Mouse (Mus musculus) stomach, postnatal 0 days (tissue): ENCODE measurements around the gene Zfp385a. TPM values are rescaled to one million over a fixed set of nuclear protein-coding genes. Genes with fewer than 3 reads are reported as not detected.

Experiments
- ATAC-seq: fragments of 200-750 bp; cut with Nextera tagmentation; 2 replicates; pipeline ENCODE4 v1.8.0; 2017; ENCODE audit not compliant: low FRiP score, low TSS enrichment
- DNase-seq: peaks from one replicate; pipeline ENCODE4 v3.0.0-alpha.2; 2016; ENCODE audit warnings: low spot score
- H3K27ac ChIP-seq: fragments of 300-500 bp; sonication (generic); replicated peaks from 2 replicates; pipeline ENCODE4 v1.5.1; 2014; ENCODE audit warnings: mild to moderate bottlenecking, control low read depth
- H3K27me3 ChIP-seq: fragments of 300-500 bp; sonication (generic); 2 replicates; pipeline ENCODE4 v1.6.1; 2014; ENCODE audit warnings: low read length; ENCODE audit not compliant: control insufficient read depth, insufficient read depth
- H3K36me3 ChIP-seq: fragments of 300-500 bp; sonication (generic); 2 replicates; pipeline ENCODE4 v1.6.1; 2014; ENCODE audit warnings: low read length, mixed read lengths; ENCODE audit not compliant: control insufficient read depth, insufficient read depth
- H3K4me1 ChIP-seq: fragments of 300-500 bp; sonication (generic); replicated peaks from 2 replicates; pipeline ENCODE4 v1.6.1; 2014; ENCODE audit warnings: antibody characterized with exemption; ENCODE audit not compliant: control insufficient read depth, insufficient read depth
- H3K4me2 ChIP-seq: fragments of 300-500 bp; sonication (generic); replicated peaks from 2 replicates; pipeline ENCODE4 v1.6.1; 2014; ENCODE audit warnings: low read depth, mild to moderate bottlenecking, control low read depth, moderate library complexity
- H3K4me3 ChIP-seq: fragments of 300-500 bp; sonication (generic); 2 replicates; pipeline ENCODE4 v1.5.1; 2014; ENCODE audit warnings: low read depth, low read length, control low read depth
- H3K9ac ChIP-seq: fragments of 300-500 bp; sonication (generic); 2 replicates; pipeline ENCODE4 v1.6.1; 2014; ENCODE audit warnings: mild to moderate bottlenecking, low read length, control low read depth, mixed read lengths
- H3K9me3 ChIP-seq: fragments of 300-500 bp; sonication (generic); 2 replicates; pipeline ENCODE4 v1.6.1; 2016; ENCODE audit warnings: low read length; ENCODE audit not compliant: control insufficient read depth
- CTCF ChIP-seq: IDR thresholded peaks from 2 replicates; pipeline ENCODE4 v1.5.1; 2016; ENCODE audit warnings: antibody characterized with exemption, low read depth, mild to moderate bottlenecking, moderate library complexity
- EP300 ChIP-seq: optimal IDR thresholded peaks from 2 replicates; pipeline ENCODE3; 2016; ENCODE audit warnings: antibody characterized with exemption
- WGBS: fragments of 180-500 bp; shearing (Covaris S2); extraction: QIAGEN DNeasy Blood & Tissue Kit; methylation state at CpG from one replicate; pipeline ENCODE4 v1.1.7; 2014; 5-methylcytosine and 5-hydroxymethylcytosine counted together
- polyA plus RNA-seq: library from polyadenylated mRNA; unstranded; fragments of >200 nt; fragmentation: Nextera tagmentation; extraction: Ambion mirVana; gene quantifications from 2 replicates; pipeline ENCODE4 v1.2.1, GENCODE M21; 2015

Zfp385a gene
- polyA plus RNA-seq, 1 experiment from 2014 or later, result 6.0 TPM

DNA sequence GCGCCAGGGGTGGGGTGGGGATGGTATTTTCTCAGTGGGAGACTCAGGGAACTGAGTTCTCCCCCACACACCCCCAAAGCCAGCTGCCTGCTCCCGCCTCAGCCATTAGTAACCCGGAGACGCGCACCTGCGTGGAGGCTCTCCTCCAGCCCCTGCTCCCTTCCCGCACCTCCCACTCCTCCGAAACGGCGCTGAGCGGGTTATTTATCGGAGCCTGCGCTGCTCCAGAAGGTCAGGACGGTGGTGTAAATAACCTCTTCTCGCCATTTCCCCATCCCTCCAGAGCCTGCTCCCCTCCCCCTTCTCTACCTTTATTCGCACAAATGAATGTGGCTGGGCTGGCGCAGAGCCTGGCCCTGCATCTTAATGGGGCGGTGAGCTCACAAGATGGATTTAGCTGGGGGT is 39.8 kb downstream of the Zfp385a start:
- Histone ChIP-seq H3K4me3 (no peak overlapping the region), H3K27me3 (no peaks in the 10 kb centered on the region), H3K9me3 (no peaks in the 10 kb centered on the region), H3K4me2 (peak overlapping the region; percentile 23), H3K4me1 (peaks cover 10% of the 10 kb centered on the region), H3K36me3 (peaks cover 5% of the 10 kb centered on the region), H3K9ac (no peak overlapping the region), H3K27ac (0 out of 2 replicates have a peak overlapping the region, but pooled peaks have one; percentile 20)
- TF ChIP-seq EP300 (no peak), CTCF (no peak)
- ATAC-seq (no peak), DNase-seq (no peak)
- WGBS, result 30% methylated on average over 18 of the region's 18 CpGs

DNA sequence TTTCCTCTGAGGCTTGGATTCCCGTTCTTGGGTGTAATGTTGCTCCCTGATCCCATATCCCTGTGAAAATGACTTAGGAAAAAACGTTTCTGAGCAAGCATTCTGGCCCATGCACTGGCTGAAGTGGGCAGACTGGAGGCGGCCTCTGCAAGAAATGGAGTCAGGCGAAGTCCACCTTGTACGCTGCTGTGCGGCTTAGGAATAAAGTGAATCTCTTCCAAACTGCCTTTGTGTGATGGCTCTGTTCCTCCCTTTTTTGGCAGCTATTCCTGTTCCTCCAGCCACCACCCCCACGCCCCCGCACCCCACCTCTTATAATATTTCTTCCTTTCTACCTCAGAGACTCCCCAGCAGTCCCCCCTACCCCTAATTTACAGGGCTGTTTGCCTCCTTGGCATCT is 40.2 kb downstream of the Zfp385a start:
- Histone ChIP-seq H3K4me1 (peaks cover 10% of the 10 kb centered on the region), H3K4me3 (no peak overlapping the region), H3K27me3 (no peaks in the 10 kb centered on the region), H3K9me3 (no peaks in the 10 kb centered on the region), H3K4me2 (no peak overlapping the region; the same call in 1 of the 2 replicates), H3K9ac (no peak overlapping the region), H3K36me3 (peaks cover 5% of the 10 kb centered on the region), H3K27ac (no peak overlapping the region; the same call in 1 of the 2 replicates)
- 42% methylated on average over 8 of the region's 8 CpGs for WGBS
- DNase-seq (no peak), ATAC-seq (no peak)
- TF ChIP-seq EP300 (no peak), CTCF (no peak)

DNA sequence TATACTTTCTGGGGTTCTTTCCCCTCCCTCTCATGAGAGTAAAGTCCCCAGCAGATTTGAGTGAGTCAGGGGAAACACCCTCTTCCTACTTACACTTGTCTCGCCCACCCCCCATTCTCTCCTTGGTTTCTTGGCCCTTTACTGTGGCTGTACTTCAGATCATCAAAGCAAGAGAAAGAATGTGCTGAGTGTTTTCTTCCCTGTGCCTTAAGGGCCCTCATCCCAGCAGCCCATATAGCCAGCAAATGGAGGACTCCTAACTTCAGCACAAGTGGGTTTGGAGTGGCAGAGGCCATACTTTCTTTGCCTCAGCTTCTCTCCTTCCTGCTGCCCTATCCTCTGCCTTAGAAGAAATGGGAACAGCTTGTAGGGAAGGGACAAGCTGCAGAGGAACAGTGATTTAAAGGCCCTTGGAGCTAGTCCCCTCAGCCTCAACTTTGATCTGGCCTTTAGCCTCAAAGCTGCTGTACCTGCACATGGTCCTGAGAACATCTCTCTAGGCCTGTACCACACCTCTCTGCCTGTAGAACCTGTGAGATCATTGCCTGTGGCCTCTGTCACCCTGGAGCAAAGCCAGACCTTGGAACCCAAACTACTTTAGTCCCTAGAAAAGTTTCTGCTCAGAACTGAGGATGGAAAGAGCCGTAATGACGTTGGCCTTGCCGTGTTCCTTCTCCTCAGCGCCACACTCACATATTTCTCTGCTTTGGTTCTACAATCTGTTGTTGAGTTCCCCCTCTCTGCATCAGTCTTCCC is 40.9 kb downstream of the Zfp385a start:
- Histone ChIP-seq H3K27me3 (no peaks in the 10 kb centered on the region), H3K4me1 (peaks cover 10% of the 10 kb centered on the region), H3K9me3 (no peaks in the 10 kb centered on the region), H3K9ac (no peak overlapping the region), H3K36me3 (peaks cover 5% of the 10 kb centered on the region), H3K4me3 (no peak overlapping the region), H3K4me2 (no peak overlapping the region), H3K27ac (no peak overlapping the region; the same call in 1 of the 2 replicates)
- 69% methylated on average over 5 of the region's 5 CpGs for WGBS
- ATAC-seq (no peak), DNase-seq (no peak)
- TF ChIP-seq EP300, result no peak
- TF ChIP-seq CTCF, result no peak

DNA sequence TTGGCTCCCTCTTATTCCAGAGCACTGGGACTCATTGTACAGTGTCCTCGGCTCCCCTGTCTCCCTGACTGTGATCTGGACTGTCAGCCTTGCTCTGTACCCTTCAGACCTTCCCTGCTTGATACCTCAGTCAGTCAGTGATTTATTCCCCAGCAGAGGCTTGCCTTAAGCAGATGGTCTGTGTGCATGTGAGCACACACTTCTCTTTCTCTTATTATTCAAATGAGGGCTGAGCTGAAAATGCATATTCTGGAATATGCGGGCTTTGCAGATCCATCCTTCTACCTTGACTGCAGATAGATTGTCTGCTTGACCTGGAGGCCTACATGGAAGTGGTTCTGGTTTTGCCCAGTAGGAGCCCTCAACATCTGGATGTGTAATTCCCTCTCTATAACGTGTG is 41.9 kb downstream of the Zfp385a start:
- WGBS, result 78% methylated on average over 3 of the region's 3 CpGs
- no peaks in the 10 kb centered on the region for H3K9me3 ChIP-seq
- H3K4me1 ChIP-seq, result peaks cover 3% of the 10 kb centered on the region
- no peak overlapping the region for H3K4me3 ChIP-seq
- no peak overlapping the region for H3K4me2 ChIP-seq
- no peak overlapping the region for H3K9ac ChIP-seq
- H3K27me3 ChIP-seq, result no peaks in the 10 kb centered on the region
- TF ChIP-seq EP300, result no peak
- TF ChIP-seq CTCF, result no peak
- H3K27ac ChIP-seq, result no peak overlapping the region
- H3K36me3 ChIP-seq, result peaks cover 9% of the 10 kb centered on the region
- ATAC-seq (no peak), DNase-seq (no peak)

DNA sequence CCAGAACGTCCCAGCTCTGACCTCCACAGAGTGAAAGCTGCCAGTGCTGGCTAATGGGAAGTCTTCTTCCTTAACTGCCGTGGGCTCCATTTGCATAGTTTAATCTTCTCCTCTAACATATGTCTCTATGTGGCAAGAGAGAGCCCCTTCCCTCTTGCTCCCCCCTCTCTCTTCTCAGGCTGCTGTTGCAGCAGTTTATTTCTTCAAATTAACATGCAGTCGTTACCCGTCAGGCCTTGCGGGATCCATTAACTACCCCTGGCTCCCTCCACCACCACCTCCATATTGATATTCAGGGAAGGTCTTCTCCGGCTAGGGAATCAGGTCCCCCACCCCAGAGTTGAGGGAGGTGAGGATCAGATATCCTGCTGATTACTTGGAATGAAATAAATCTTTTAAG is 42.6 kb downstream of the Zfp385a start:
- ATAC-seq (no peak), DNase-seq (no peak)
- no peaks in the 10 kb centered on the region for H3K9me3 ChIP-seq
- WGBS, result 79% methylated on average over 6 of the region's 6 CpGs
- TF ChIP-seq EP300 (no peak), CTCF (no peak)
- H3K27me3 ChIP-seq, result no peaks in the 10 kb centered on the region
- H3K9ac ChIP-seq, result no peak overlapping the region
- no peak overlapping the region for H3K27ac ChIP-seq
- H3K36me3 ChIP-seq, result peaks cover 9% of the 10 kb centered on the region
- no peak overlapping the region for H3K4me2 ChIP-seq
- no peak overlapping the region for H3K4me3 ChIP-seq
- peaks cover 3% of the 10 kb centered on the region for H3K4me1 ChIP-seq

DNA sequence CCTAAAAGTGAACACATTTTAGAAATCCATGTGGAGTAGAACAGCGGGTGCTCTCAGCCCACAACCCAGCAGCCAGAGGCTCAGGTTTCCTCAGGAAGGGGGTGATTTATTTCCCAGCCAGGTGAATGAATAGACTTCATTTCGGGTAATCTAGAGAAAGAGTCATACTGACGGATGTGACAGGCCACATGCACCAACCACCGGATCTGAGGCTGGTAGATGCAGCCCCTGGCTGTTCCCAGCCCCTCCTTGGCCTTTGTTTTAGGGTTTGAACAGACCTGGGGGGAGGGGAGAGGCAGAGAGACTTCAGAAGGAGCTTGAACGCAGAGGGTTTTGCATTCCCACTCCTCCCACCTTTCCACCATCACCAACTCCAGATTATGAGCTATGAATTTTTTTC is 44.0 kb downstream of the Zfp385a start:
- Histone ChIP-seq H3K4me1 (peaks cover 3% of the 10 kb centered on the region; the same call in 1 of the 2 replicates), H3K9ac (no peak overlapping the region), H3K4me3 (no peak overlapping the region), H3K4me2 (no peak overlapping the region), H3K27me3 (no peaks in the 10 kb centered on the region), H3K27ac (no peak overlapping the region), H3K36me3 (peaks cover 9% of the 10 kb centered on the region), H3K9me3 (no peaks in the 10 kb centered on the region)
- DNase-seq (no peak), ATAC-seq (no peak)
- WGBS, result 27% methylated on average over 5 of the region's 5 CpGs
- TF ChIP-seq EP300 (no peak), CTCF (no peak)
